Mouse (Mus musculus): ENCODE measurements at regions not wholly inside any gene's neighbourhood (a gene's known extent, or its start where the extent isn't known, plus 50 kb on each side); places are given as distances from the start of the nearest gene placed in this dataset.

DNA sequence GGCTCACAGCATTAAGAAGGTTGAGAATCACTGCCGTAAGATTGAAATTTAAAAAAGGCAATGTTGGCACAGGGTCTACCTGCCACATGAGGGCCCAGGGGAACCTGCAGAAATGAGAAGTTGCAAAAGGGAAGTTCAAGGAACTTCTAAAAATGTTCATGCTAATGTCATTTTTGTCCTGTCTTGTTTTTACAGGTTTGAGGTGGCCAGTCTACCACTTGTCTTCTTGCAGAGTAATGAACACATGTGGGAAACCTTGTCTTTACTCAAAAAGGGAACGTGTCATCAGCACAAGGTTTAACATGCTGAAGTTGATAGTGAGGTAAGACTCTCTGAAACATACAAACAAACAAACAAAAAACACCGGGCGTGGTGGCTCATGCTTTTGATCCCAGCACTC is 71.4 kb upstream of the Nanos1 start:
- DNase-seq: no peak

DNA sequence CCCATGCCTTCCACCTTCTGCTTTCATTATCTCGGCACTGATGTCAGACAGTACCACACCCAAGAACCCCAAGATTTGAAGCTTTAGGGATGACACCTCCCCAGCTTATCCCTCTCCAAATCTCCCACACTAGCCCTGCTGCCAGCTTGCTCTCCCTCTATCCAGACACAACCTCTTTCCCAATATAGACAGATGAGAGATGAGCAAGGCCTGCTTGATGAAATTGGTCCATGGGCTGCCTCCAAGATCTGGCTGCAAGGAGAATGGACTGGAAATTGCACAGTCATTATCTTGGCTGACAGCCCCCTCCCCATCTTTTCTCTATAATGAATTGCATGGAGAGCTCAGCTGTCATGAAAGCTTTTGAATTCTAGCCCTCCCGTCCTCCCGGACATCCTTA is 73.5 kb upstream of the Nanos1 start:
- peak; percentile 8 for DNase-seq

DNA sequence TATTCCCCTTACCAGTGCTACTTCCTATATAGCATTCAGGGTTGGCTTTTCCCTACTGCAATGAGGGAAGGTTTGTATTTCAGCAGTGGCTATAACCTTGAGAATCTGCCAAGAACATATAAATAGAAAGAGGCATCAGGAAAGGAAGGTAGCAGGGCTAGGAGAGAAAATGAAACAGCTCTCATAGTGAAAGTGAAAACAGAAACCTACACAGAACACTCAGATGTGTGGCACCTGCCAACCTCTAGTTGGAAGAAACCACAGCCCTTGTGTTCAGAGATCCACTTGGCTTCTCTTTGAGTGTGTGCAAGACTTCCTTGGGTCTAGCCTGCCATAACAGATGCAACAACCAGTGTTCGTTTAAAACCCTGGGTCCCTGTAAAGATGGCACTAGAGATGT is 74.3 kb upstream of the Nanos1 start:
- no peak for DNase-seq

DNA sequence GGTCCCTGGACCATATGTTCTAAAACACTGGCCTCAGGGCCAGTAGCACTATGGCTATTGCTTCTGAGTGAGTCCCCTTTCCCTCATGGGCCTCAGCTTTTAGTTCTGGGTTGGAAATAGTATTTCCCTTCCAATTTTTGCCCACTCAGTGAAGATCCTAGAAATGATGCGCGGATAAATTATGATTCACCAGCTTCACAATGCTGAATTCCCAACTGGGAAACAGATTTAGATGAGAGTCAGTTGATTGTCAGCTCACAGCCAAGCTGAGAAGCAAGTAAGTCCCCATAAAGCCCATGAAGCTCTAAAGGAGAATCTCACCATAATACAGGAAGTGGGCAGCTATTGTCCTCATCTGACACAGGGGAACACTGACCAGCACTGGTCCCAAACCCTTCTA is 77.6 kb upstream of the Nanos1 start:
- DNase-seq: no peak

DNA sequence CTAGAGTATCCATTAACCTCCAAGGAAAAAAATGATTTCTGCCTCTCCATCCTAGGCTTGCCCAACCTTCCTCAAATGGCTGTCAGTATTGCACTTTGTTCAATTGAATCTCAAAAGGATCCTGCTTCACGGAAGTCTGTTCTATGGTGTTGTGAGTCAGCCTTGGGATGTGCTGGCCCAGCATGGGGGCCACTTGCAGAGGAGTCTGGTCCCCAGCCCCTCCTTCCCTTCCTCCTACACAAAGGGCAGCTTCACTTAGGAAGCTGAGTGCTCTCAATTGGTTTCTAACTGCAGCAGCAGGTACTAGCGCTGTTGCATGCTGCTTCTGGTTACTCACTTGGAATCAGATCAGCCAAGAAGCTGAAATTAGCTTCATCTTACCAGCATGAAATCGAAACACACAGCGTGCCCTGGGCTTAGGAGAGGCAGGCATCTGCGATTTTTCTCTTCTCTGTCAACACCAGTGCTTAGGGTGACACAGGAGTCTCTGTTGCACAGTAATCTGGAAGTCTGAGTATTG is 80.8 kb upstream of the Nanos1 start:
- DNase-seq: peak; percentile 7 to 14

DNA sequence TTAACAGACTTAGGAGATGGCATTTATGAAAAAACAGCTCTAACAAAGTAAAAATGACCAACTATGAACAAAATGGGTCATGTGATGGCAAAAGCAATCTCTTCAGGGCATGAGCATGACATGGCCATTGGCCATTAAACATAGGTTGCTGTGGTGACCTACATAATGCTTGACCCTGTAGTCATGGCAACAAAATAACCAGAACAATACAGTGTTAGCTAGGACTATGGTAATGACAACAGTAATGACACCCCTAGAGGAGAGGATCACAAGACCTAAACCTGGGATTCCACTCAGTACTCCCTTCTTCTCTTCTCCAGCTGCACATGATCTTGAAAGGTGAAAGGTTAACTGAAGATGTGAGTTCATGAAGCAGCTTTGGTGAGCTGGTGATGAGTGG is 85.0 kb upstream of the Nanos1 start:
- no peak for DNase-seq

DNA sequence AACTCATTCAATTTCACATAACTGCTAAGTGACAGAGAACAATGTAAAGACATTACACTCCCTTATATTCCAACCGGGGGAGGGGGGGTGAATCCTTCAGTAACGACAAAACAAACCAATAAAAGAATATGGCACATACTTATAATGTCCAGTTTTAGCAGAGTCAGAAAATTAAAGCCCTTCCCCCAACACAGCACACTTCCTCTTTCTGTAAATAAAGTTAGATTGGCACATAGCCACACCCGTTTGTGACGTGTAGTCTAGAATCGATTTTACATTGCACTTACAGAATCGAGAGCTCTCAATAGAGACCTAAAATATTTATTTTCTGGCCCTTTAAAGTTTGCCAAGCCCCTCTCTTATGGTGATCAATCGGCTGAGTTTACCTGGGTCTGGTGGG is 85.0 kb upstream of the Cacul1 start:
- DNase-seq: no peak

DNA sequence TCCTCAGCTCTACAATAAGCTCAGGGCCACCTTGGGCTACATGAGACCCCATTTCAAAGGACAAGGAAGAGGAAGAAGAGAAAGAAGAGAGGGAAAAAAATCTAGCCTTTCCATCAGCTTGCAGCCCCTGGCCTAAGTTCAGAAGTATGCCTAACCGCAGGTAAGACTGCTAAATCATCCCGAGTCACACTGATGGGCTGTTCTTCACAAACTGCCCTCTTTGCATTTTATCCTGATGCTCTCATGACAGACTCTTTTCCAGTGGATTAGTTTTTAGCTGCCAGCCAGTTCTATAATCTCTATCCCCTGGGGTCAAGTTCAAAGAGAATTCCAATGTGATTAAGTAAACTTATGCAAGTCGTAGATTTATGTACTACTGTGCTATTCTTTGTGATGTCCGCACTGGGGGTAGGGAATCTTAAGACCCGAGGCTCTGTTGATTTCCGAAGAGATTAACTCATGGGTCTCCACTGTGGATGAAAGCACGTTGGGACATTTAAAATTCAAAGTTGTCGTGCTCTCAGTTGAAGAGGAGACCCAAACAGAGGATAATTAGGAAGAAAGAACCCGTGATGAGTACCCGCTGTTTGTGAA is 70.4 kb upstream of the Cacul1 start:
- DNase-seq: no peak

DNA sequence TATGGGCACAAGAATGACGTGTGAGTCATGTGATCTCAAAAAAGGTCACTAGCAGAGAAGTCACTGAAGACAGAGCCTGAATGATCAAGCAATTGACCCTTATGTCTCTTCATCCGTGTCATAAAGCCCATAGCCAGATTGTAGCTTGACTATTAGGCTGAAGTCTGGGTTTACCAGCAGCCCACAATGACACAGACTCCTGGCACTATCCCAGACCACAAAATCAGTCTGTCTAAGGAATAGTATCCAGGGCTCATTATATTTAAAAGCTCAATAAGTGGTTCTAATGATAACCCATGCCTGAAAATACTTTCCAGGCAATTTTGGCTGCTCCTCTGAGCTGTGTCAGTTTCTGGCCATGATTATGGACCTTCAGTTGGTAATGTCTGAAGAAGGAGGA is 59.2 kb upstream of the Cacul1 start:
- DNase-seq: no peak
